Mouse (Mus musculus) midbrain, embryonic 12.5 days (tissue): ENCODE measurements around the gene Rasal2. TPM values are rescaled to one million over a fixed set of nuclear protein-coding genes. Genes with fewer than 3 reads are reported as not detected.

Experiments used
- ATAC-seq: fragments of 200-750 bp; cut with Nextera tagmentation; 2 replicates; pipeline ENCODE4 v1.8.0; 2017; ENCODE audit warnings: low read depth, moderate TSS enrichment, moderate library complexity; ENCODE audit not compliant: low FRiP score
- H3K27ac ChIP-seq: fragments of 300-500 bp; sonication (generic); replicated peaks from 2 replicates; pipeline ENCODE4 v1.5.1; 2016; ENCODE audit warnings: mild to moderate bottlenecking
- H3K27me3 ChIP-seq: fragments of 300-500 bp; sonication (generic); 2 replicates; pipeline ENCODE4 v1.6.1; 2016; ENCODE audit warnings: mild to moderate bottlenecking
- H3K36me3 ChIP-seq: fragments of 300-500 bp; sonication (generic); 2 replicates; pipeline ENCODE4 v1.6.1; 2016
- H3K4me1 ChIP-seq: fragments of 300-500 bp; sonication (generic); 2 replicates; pipeline ENCODE4 v1.6.1; 2016
- H3K4me2 ChIP-seq: fragments of 300-500 bp; sonication (generic); replicated peaks from 2 replicates; pipeline ENCODE4 v1.6.1; 2016; ENCODE audit warnings: mild to moderate bottlenecking, moderate library complexity
- H3K4me3 ChIP-seq: fragments of 300-500 bp; sonication (generic); 2 replicates; pipeline ENCODE4 v1.5.1; 2016; ENCODE audit warnings: mild to moderate bottlenecking
- H3K9ac ChIP-seq: fragments of 300-500 bp; sonication (generic); replicated peaks from 2 replicates; pipeline ENCODE4 v1.6.1; 2016; ENCODE audit warnings: mild to moderate bottlenecking, moderate library complexity
- H3K9me3 ChIP-seq: fragments of 300-500 bp; sonication (generic); 2 replicates; pipeline ENCODE4 v1.6.1; 2016; ENCODE audit warnings: mild to moderate bottlenecking
- WGBS: fragments of 180-500 bp; shearing (Covaris S2); methylation state at CpG from one replicate; pipeline ENCODE4 v1.1.7; 2016; 5-methylcytosine and 5-hydroxymethylcytosine counted together
- polyA plus RNA-seq: library from polyadenylated mRNA; unstranded; fragments of >200 nt; fragmentation: Nextera tagmentation; extraction: Ambion mirVana; gene quantifications from 2 replicates; pipeline ENCODE4 v1.2.1, GENCODE M21; 2016

Gene Rasal2
- polyA plus RNA-seq, 1 experiment from 2014 or later = 36.4 TPM

- WGBS = 92% methylated on average over 4 of the region's 4 CpGs
- Histone ChIP-seq H3K9me3 (no peaks in the 10 kb centered on the region), H3K4me2 (no peak within 1 kb of the TSS), H3K4me3 (no peak within 1 kb of the TSS), H3K36me3 (no peaks in the 10 kb centered on the region), H3K4me1 (no peaks in the 10 kb centered on the region; the same call in 1 of the 2 replicates), H3K27ac (no peak within 1 kb of the TSS), H3K9ac (no peak within 1 kb of the TSS), H3K27me3 (no peaks in the 10 kb centered on the region)
- no peak for ATAC-seq
Observed at GRCm38 (mm10) chr1:157108580-157108979, 303.8 kb downstream of the Rasal2 start, which contains the start of gene Tex35. Gene Tex35, minus strand, starts transcription at chr1:157108680.

- Histone ChIP-seq H3K27ac (peak overlapping the region; percentile 87), H3K27me3 (no peaks in the 10 kb centered on the region), H3K9ac (peak overlapping the region; percentile 49), H3K9me3 (no peaks in the 10 kb centered on the region), H3K36me3 (no peaks in the 10 kb centered on the region), H3K4me1 (peaks cover 9% of the 10 kb centered on the region), H3K4me3 (peak overlapping the region; percentile 25), H3K4me2 (peak overlapping the region; percentile 54)
- WGBS = 15% methylated on average over 19 of the region's 19 CpGs
- peak; percentile 86 for ATAC-seq
Observed at GRCm38 (mm10) chr1:157101122-157101865, 311.1 kb downstream of the Rasal2 start.

DNA sequence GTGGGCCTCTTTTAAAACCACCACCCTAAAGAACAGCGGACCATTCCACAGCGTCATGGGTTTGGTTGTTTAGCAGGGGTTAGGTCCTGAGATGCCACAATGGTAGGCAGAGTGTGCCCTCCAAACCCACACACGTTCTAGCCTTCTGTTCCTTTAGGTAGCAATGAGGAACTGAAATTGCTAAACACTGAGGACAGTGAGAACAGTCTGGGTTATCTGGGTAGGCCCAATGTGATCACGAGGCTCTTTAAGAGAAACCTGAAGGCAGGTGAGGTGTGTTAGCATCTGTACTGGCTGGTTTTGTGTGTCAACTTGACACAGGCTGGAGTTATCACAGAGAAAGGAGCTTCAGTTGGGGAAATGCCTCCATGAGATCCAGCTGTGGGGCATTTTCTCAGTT, 316.9 kb downstream of the Rasal2 start:
- Histone ChIP-seq H3K9ac (no peak overlapping the region), H3K4me1 (no peaks in the 10 kb centered on the region), H3K27ac (no peak overlapping the region), H3K9me3 (no peaks in the 10 kb centered on the region), H3K4me3 (no peak overlapping the region), H3K4me2 (no peak overlapping the region), H3K27me3 (no peaks in the 10 kb centered on the region), H3K36me3 (no peaks in the 10 kb centered on the region)
- WGBS = 85% methylated on average over 4 of the region's 4 CpGs
- no peak for ATAC-seq

DNA sequence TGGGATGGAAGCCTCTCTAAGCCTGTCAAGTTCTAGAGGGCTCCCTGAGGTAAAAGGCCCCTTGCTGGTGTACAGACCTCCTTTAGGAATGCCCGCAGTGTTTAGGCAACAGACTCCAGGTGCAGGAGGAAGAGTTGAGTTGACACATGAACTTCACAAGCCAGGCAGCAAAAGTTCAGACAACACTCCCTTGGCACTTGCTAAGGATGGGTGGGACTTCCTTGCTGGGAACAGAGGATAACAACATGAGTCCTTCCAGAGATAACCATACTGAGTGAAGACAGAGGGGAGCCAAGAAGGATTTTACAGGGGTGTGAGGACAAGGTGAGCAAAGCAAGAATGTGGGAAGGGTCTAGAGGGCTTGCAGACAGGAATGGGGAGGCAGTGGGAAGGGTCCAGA, 319.8 kb downstream of the Rasal2 start:
- no peak overlapping the region for H3K9ac ChIP-seq
- no peaks in the 10 kb centered on the region for H3K4me1 ChIP-seq
- H3K4me2 ChIP-seq = no peak overlapping the region
- 88% methylated on average over 1 of the region's 1 CpGs for WGBS
- no peak overlapping the region for H3K27ac ChIP-seq
- H3K9me3 ChIP-seq = no peaks in the 10 kb centered on the region
- H3K4me3 ChIP-seq = no peak overlapping the region
- no peak for ATAC-seq
- H3K36me3 ChIP-seq = no peaks in the 10 kb centered on the region
- H3K27me3 ChIP-seq = no peaks in the 10 kb centered on the region

DNA sequence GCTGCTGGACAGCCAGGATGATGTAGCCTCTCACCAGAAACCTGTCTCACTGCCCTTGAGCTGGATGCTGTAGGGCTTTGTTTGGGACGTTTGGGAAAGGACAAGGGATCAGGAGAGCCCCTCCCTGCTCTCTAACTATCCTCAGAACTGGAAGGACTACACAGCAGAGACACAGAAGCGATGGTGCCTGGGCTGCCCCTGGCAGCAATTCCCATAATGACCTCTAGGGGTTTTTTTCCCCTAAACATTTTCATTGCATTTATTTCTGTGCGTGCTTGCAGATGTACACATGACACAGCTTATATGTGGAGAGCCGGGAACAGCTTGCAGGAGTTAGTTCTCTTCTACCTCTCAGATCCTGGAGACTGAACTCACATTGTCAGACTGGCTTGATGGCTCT, 320.3 kb downstream of the Rasal2 start:
- Histone ChIP-seq H3K9ac (no peak overlapping the region), H3K9me3 (no peaks in the 10 kb centered on the region), H3K27me3 (no peaks in the 10 kb centered on the region), H3K4me1 (no peaks in the 10 kb centered on the region), H3K36me3 (no peaks in the 10 kb centered on the region), H3K4me3 (no peak overlapping the region), H3K27ac (no peak overlapping the region), H3K4me2 (no peak overlapping the region)
- no peak for ATAC-seq
- WGBS = 56% methylated on average over 4 of the region's 4 CpGs

GRCm38 (mm10) chr1:157090835-157091234, 321.6 kb downstream of the Rasal2 start:
- no peak for ATAC-seq
- no peak overlapping the region for H3K4me3 ChIP-seq
- peaks cover 5% of the 10 kb centered on the region for H3K4me1 ChIP-seq
- no peaks in the 10 kb centered on the region for H3K36me3 ChIP-seq
- H3K4me2 ChIP-seq = no peak overlapping the region
- no peak overlapping the region for H3K9ac ChIP-seq
- WGBS = 84% methylated on average over 3 of the region's 3 CpGs
- H3K27me3 ChIP-seq = no peaks in the 10 kb centered on the region
- H3K9me3 ChIP-seq = no peaks in the 10 kb centered on the region
- no peak overlapping the region for H3K27ac ChIP-seq

GRCm38 (mm10) chr1:157086097-157086994, 326.0 kb downstream of the Rasal2 start:
- Histone ChIP-seq H3K9me3 (no peaks in the 10 kb centered on the region), H3K27ac (peak overlapping the region; percentile 36; the same call in 1 of the 2 replicates), H3K4me2 (peak overlapping the region; percentile 54), H3K4me1 (peaks cover 9% of the 10 kb centered on the region), H3K4me3 (peak overlapping the region; percentile 37), H3K9ac (peak overlapping the region; percentile 17), H3K27me3 (no peaks in the 10 kb centered on the region), H3K36me3 (no peaks in the 10 kb centered on the region)
- WGBS = 9% methylated on average over 25 of the region's 25 CpGs
- peak; percentile 63 for ATAC-seq

Other genes starting within 250 kb of the Rasal2 start
- gene Cryzl2, start 46.0 kb upstream of the Rasal2 start, polyA plus RNA-seq = 7.5 and 8.2 TPM in 2 replicates
- gene Sec16b, start 94.1 kb upstream of the Rasal2 start, polyA plus RNA-seq = 0.45 and 0.73 TPM in 2 replicates